Mouse (Mus musculus) left cerebral cortex, adult 2 months (tissue): ENCODE measurements at regions not wholly inside any gene's neighbourhood (a gene's known extent, or its start where the extent isn't known, plus 50 kb on each side); places are given as distances from the start of the nearest gene placed in this dataset.
"Not testable (repeated sequence)": the region's sequence is repeated elsewhere in the genome, so short reads cannot be mapped to it uniquely, and the experiment has no call there.

Experiments
- DNase-seq, 2 experiments: peaks; one replicate each; pipeline ENCODE4 v3.0.0; 2021 to 2022; ENCODE audit warnings: low spot score in 2 of 2, mixed read lengths in 1 of 2; ENCODE audit errors: extremely low spot score in 1 of 2
- H3K27ac ChIP-seq: fragments of 200-600 bp; 2 replicates; pipeline ENCODE4 v1.8.1; 2022
- H3K4me3 ChIP-seq: fragments of 200-600 bp; 2 replicates; pipeline ENCODE4 v1.8.1; 2022
- CTCF ChIP-seq: fragments of 200-600 bp; IDR thresholded peaks from 2 replicates; pipeline ENCODE4 v1.8.1; 2022; ENCODE audit warnings: antibody characterized with exemption, mild to moderate bottlenecking, moderate library complexity
- intact Hi-C: fragments of 180-260 bp; cut with DNase I; formaldehyde crosslinking; loops from one replicate; pipeline ENCODE4 v1.15.1; 2025

GRCm38 (mm10) chr2:79038624-79039023, 170.7 kb downstream of the Ube2e3 start:
- no peak for TF ChIP-seq CTCF
- DNase-seq = no peak
- intact Hi-C loops = no loop called here

GRCm38 (mm10) chr2:79044804-79045203, 176.9 kb downstream of the Ube2e3 start:
- intact Hi-C loops, DNase-seq, H3K4me3 ChIP-seq, H3K27ac ChIP-seq: not testable (repeated sequence)

More at GRCm38 (mm10) chr2:79038624-79039023, 170.7 kb downstream of the Ube2e3 start:
- Histone ChIP-seq H3K4me3 (no peak overlapping the region), H3K27ac (no peak overlapping the region)

DNA sequence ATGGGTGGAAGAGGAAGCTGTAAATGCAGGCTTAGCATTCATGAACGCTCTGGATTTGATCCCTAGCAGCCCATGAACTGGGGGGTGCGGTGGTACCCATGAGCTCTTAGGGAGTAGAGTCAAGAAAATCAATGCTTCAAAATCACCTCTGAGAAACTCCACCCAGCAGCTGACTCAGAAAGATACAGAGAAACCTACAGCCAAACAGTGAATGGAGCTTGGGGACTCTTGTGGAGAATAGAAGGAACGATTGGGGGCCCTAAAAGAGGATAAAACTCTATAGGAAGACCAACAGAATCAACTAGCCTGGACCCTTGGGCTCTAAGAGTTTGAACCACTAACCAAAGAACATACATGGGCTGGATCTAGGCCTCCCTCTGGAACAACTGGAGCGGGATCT, 177.6 kb downstream of the Ube2e3 start:
- no peak for DNase-seq
- Histone ChIP-seq H3K4me3 (no peak overlapping the region), H3K27ac (no peak overlapping the region)
- intact Hi-C loops = no loop called here
- TF ChIP-seq CTCF = no peak

DNA sequence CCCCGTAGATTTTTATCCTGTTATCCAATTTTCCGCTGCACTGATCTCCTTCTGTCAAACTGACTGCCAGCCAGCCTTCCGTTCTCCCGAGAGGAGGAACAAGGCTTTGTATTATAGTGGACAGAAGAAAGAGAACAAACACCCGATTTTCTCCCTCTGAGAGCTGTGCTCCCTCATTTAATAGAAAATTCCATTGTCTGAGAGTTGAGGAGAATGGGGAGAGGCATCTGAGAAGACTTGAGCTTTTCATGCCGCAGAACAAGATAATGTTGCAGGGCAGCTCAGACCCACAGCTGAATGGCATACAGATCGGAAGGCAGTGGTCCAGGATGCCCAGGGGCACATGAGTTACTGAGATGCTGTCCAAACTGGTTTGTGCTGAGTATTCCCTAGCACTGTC, 180.1 kb downstream of the Ube2e3 start:
- no peak overlapping the region for H3K27ac ChIP-seq
- no peak overlapping the region for H3K4me3 ChIP-seq
- no peak for TF ChIP-seq CTCF
- DNase-seq = no peak
- intact Hi-C loops = no loop called here

DNA sequence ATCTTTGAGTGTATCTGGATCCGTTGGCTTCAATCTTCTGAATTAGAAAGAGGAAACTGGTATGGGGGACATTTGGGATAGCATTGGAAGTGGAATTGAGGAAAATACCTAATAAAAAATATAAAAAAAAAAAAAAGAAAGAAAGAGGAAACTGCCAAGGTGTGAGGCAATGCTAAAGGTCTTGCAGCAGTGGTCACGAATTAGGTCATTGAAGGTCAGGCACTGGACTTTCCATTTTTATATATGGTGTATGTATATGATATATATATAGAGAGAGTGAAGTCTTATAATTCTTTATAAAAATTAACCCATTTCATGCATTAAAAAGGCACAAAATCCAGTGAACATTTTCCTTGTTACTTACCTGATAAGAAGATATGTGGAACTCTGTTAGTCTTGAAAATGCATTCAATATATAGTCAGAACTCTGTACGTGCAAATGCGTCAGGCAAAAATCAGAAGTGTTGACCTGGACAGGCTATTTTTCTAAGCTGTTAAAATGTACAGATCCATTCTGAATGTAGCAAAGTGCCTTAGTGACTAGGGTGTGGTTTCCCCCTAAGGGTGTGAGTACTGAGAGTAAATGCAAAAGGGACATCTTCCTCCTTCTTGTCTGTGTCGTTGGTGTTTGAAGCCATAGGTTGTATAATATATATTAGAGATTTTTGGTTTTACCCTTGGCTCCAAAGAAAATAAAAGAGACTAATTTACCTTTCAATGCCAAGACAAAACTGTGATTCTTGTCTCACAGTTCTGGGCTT, 181.0 kb downstream of the Ube2e3 start:
- intact Hi-C loops = no loop called here
- no peak for DNase-seq
- TF ChIP-seq CTCF = no peak

GRCm38 (mm10) chr2:79050495-79051046, 182.6 kb downstream of the Ube2e3 start:
- H3K4me3 ChIP-seq = no peak overlapping the region
- H3K27ac ChIP-seq = no peak overlapping the region
- intact Hi-C loops = no loop called here
- no peak for TF ChIP-seq CTCF
- DNase-seq = no peak

More for the DNA sequence above, 181.0 kb downstream of the Ube2e3 start:
- Histone ChIP-seq H3K27ac (no peak overlapping the region), H3K4me3 (no peak overlapping the region)

- H3K27ac ChIP-seq = no peak overlapping the region
- no peak for DNase-seq
- no peak overlapping the region for H3K4me3 ChIP-seq
- no peak for TF ChIP-seq CTCF
- intact Hi-C loops = no loop called here
These were observed 184.3 kb downstream of the Ube2e3 start for GRCm38 (mm10) chr2:79052226-79052625.

GRCm38 (mm10) chr2:79056138-79056537, 188.2 kb downstream of the Ube2e3 start:
- intact Hi-C loops = no loop called here
- Histone ChIP-seq H3K27ac (no peak overlapping the region), H3K4me3 (no peak overlapping the region)
- no peak for DNase-seq
- TF ChIP-seq CTCF = no peak

DNA sequence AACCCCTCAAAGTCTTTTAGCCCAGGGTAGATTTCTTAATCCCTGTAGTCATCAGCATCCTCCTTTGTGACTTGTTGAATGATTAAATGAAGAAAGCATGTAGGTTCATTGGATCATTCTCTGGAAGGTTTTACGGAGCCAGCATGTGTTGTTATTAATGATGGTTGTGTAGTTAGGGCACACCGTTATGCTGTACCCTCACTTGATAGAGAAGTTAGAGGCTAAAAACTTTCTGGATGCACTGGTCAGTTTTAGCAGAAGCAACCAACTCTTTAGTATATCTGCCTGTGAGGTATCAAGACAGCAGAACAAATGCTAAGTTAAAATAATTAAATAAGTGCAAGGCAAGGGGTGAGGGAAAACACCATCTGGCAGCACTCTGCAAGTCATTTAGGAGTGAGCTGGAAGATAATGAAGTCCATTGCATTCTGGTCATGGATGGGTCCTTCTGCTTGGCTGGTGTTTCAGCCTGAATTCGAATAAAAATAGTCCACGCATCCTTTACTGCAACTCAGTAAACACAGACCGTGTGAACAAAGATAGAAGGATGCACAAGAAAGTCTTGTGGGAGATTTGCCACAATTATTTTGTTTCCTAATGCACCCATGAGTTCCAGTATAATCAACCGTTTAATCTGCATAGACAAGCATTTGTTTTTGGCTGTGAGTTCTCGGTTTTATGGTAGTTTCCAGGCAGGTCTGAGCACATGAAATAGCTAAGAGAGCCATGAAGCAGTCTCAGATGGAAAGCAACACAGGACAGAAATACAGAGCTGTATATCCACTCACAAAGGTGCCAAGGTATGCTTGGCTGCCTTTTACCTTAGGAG, 191.4 kb downstream of the Ube2e3 start:
- no peak for TF ChIP-seq CTCF
- DNase-seq = no peak
- H3K27ac ChIP-seq = no peak overlapping the region
- no peak overlapping the region for H3K4me3 ChIP-seq
- intact Hi-C loops = no loop called here

DNA sequence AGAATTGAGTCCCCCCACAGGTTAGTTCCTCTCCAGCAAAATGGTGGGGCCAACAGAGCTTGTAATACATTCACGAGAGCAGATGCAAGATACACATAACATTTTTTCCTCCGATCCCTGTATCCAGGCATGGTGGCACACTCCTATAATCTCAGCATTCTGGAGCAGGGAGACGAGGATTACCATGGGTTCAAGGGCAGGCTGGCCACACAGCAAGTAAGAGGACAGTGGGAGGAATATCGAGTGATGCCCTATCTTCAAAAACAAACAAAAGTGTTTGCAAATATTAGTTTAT, 192.0 kb downstream of the Ube2e3 start:
- TF ChIP-seq CTCF = no peak
- intact Hi-C loops = no loop called here

DNA sequence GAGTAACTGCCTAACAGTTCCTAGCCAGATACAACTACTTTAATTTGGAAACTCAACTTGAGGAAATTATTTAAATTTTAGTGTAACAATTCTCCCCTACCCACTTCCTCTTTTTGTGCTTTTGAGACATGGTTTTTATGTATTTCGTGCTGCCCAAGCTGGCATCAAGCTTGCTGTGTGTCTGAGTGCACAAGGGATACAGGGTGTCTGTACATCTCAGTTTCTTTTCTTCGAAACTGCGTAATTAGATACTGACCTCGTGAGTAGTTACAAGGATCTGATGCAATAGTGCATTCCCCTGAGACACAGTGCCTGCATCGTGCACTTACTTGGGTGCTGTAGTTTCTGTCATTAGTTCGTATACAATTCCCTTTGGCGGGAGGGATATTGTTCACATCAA, 192.4 kb downstream of the Ube2e3 start:
- DNase-seq = no peak
- no peak for TF ChIP-seq CTCF
- Histone ChIP-seq H3K27ac (no peak overlapping the region), H3K4me3 (no peak overlapping the region)
- intact Hi-C loops = no loop called here

More for the DNA sequence above, 192.0 kb downstream of the Ube2e3 start:
- DNase-seq = no peak
- Histone ChIP-seq H3K4me3 (no peak overlapping the region), H3K27ac (no peak overlapping the region)

- Histone ChIP-seq H3K4me3 (no peak overlapping the region), H3K27ac (no peak overlapping the region)
- no peak for DNase-seq
- intact Hi-C loops = no loop called here
- no peak for TF ChIP-seq CTCF
These were observed 193.6 kb upstream of the Itga4 start for GRCm38 (mm10) chr2:79061645-79062044.
